In the genomic region with DNA sequence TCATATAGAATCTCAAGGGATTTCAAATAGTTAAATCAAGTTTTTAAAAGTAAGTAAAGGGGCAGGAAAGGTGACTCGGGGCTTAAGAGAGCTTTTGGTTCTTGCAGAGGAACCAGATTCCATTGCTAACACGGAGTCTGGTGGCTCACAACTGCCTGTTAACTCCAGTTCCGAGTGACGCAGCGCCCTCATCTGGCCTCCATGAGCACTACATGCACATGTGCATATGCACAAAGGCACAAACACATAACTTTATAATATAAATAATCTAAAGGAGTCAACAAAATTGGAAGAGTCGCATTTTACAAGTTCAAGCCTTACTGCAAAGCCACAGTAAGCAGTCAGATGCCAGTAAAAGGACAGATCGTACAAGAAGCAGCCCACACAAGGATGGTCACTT, we compare ENCODE assay signal across 14 mouse cellular contexts.
DNase-seq lines count a peak whose midpoint lies in the region; TF ChIP-seq lines count a peak whose summit lies in the region.
"Had no signal": no experiment of that assay in that cellular context is flagged by ENCODE, and none has a peak within 500 bp of the region (broad histone marks: within the 10 kb centered on the region; RNA-seq: fewer than 3 reads in every experiment).

No protein-coding gene starts in this region.

- no peaks in the 10 kb centered on the region for H3K27me3 ChIP-seq in kidney, adult 2 months (replicated peaks; ENCODE audit: control insufficient read depth, insufficient read depth, low read length)
- H3K27me3 ChIP-seq in testis, adult 2 months (ENCODE audit: control insufficient read depth, insufficient read depth, low read length): no peaks in the 10 kb centered on the region
- H3K27me3 ChIP-seq: midbrain, embryonic 12.5 days had no signal

- TF ChIP-seq CTCF in kidney, adult 2 months (conservative IDR thresholded peaks at IDR 0.05; ENCODE audit: insufficient read depth, insufficient read length, low read depth, low read length): peak; percentile 46
- TF ChIP-seq CTCF in testis, adult 2 months (IDR thresholded peaks at IDR 0.05; ENCODE audit: control insufficient read depth, insufficient read depth, insufficient replicate concordance, low read depth, low read length): peak; percentile 62; the same call in 1 of the 2 replicates
- TF ChIP-seq CTCF in bone marrow macrophage, adult 2 months (IDR thresholded peaks at IDR 0.05; ENCODE audit: low read depth, low read length): peak; percentile 50; the same call in 1 of the 2 replicates

- peaks cover 3% of the 10 kb centered on the region for H3K36me3 ChIP-seq in kidney, adult 2 months (ENCODE audit: control insufficient read depth, insufficient read depth, low read length)
- H3K36me3 ChIP-seq in testis, adult 2 months (ENCODE audit: control insufficient read depth, insufficient read depth, low read length): no peaks in the 10 kb centered on the region

- no peak overlapping the region for H3K27ac ChIP-seq in kidney, adult 2 months (ENCODE audit: insufficient read depth, low read depth, low read length)
- no peak overlapping the region for H3K27ac ChIP-seq in testis, adult 2 months (ENCODE audit: control insufficient read depth, insufficient read depth, low read depth, low read length)
- 0 out of 2 replicates have a peak overlapping the region, but pooled peaks have one; percentile 29 for H3K27ac ChIP-seq in bone marrow macrophage, adult 2 months (ENCODE audit: insufficient read depth, low read depth, low read length)
- H3K27ac ChIP-seq: embryonic facial prominence, embryonic 10.5 days; midbrain, embryonic 12.5 days had no signal

- no peak for DNase-seq in kidney, adult 2 months
- no peak for DNase-seq in kidney, postnatal 10 days
- DNase-seq in testis, postnatal 14 days (ENCODE audit: low spot score): no peak
- DNase-seq in urinary bladder, postnatal 14 days (ENCODE audit: low spot score): no peak
- DNase-seq in layer of hippocampus, postnatal 25 days (ENCODE audit: extremely low spot score in 1 of 2, low spot score in 1 of 2): no peak
- DNase-seq: adrenal gland, postnatal 25 days; cerebellum, postnatal 25 days; heart, adult 11 months; layer of hippocampus, adult 9-11 months; right cerebral cortex, postnatal 25 days had no signal

- no peaks in the 10 kb centered on the region for H3K4me1 ChIP-seq in kidney, adult 2 months (ENCODE audit: control insufficient read depth, insufficient read depth, low read length)
- H3K4me1 ChIP-seq in testis, adult 2 months (ENCODE audit: control insufficient read depth, insufficient read depth, low read length): no peaks in the 10 kb centered on the region
- H3K4me1 ChIP-seq in bone marrow macrophage, adult 2 months (ENCODE audit: control insufficient read depth, insufficient read depth, low read length): peaks cover 26% of the 10 kb centered on the region
- H3K4me1 ChIP-seq: embryonic facial prominence, embryonic 10.5 days; midbrain, embryonic 12.5 days had no signal

- no peak for TF ChIP-seq POLR2A in kidney, adult 2 months (IDR thresholded peaks at IDR 0.05; ENCODE audit: low read depth, low read length)
- no peak for TF ChIP-seq POLR2A in testis, adult 2 months (IDR thresholded peaks at IDR 0.05; ENCODE audit: control insufficient read depth, low read depth, low read length)
- no peak for TF ChIP-seq POLR2A in bone marrow macrophage, adult 2 months (IDR thresholded peaks at IDR 0.05; ENCODE audit: borderline replicate concordance, low read depth, low read length)

- no peak overlapping the region for H3K4me3 ChIP-seq in kidney, adult 2 months (ENCODE audit: insufficient read depth, low read depth, low read length)
- no peak overlapping the region for H3K4me3 ChIP-seq in testis, adult 2 months (ENCODE audit: control insufficient read depth, low read depth, low read length)
- H3K4me3 ChIP-seq in bone marrow macrophage, adult 2 months (ENCODE audit: insufficient read depth, low read length): no peak overlapping the region
- H3K4me3 ChIP-seq: embryonic facial prominence, embryonic 10.5 days; midbrain, embryonic 12.5 days had no signal

- WGBS in kidney, adult 2 months: 94% methylated on average over 7 of the region's 7 CpGs
